18 mouse cellular contexts compared by ENCODE assay signal in the genomic region with DNA sequence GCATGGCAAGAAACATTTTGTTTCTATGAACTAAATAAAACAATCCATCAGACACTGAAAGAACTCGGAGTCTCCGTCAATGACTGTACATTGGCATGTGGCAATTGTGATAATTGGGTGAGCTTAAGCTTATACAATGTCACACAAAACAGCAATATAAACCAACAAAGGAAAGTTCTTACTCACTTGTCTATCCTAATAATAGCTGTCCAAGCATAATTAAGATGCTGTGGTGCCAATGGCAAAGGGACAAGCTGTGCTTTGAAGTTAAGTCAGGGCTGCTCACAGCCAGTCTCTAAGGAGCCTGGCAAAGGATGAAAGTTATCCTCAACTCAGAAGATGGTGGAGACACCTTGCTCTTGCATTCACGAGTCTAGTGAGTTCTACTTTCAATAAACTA.
"Had no signal": no experiment of that assay in that cellular context is flagged by ENCODE, and none has a peak within 500 bp of the region (broad histone marks: within the 10 kb centered on the region; RNA-seq: fewer than 3 reads in every experiment).

No protein-coding gene starts in this region.

- H3K36me3 ChIP-seq: midbrain, embryonic 10.5 days; midbrain, embryonic 12.5 days; neural tube, embryonic 13.5 days; neural tube, embryonic 15.5 days had no signal

- H3K27ac ChIP-seq: midbrain, embryonic 10.5 days; midbrain, embryonic 12.5 days; neural tube, embryonic 13.5 days; neural tube, embryonic 15.5 days had no signal

- DNase-seq: lung, adult 18-20 months; lung, embryonic 14.5 days; lung, postnatal 10 days; lung, postnatal 4 days; midbrain, embryonic 14.5 days; right cerebral cortex, adult 18-20 months; right cerebral cortex, postnatal 25 days; right cerebral cortex, postnatal 4 days; spleen, adult 18-20 months; thymus, adult 18-20 months; thymus, postnatal 14 days; thymus, postnatal 36 days had no signal

- H3K27me3 ChIP-seq: neural tube, embryonic 13.5 days; neural tube, embryonic 15.5 days had no signal

- H3K9me3 ChIP-seq: midbrain, embryonic 10.5 days; midbrain, embryonic 12.5 days; neural tube, embryonic 13.5 days; neural tube, embryonic 15.5 days had no signal

- H3K4me3 ChIP-seq: midbrain, embryonic 10.5 days; midbrain, embryonic 12.5 days; myocyte; neural tube, embryonic 13.5 days; neural tube, embryonic 15.5 days had no signal

- H3K4me2 ChIP-seq: lung, embryonic 14.5 days; midbrain, embryonic 12.5 days; neural tube, embryonic 13.5 days; neural tube, embryonic 15.5 days had no signal

- H3K9ac ChIP-seq: lung, embryonic 14.5 days; midbrain, embryonic 12.5 days; neural tube, embryonic 13.5 days; neural tube, embryonic 15.5 days had no signal

- ATAC-seq: midbrain, embryonic 16.5 days had no signal
